26 mouse cellular contexts compared by ENCODE assay signal in genomic region chr6:84111106-84111505, GRCm38 (mm10).
DNase-seq lines count a peak whose midpoint lies in the region; ATAC-seq and TF ChIP-seq lines count a peak whose summit lies in the region.
"Had no signal": no experiment of that assay in that cellular context is flagged by ENCODE, and none has a peak within 500 bp of the region (broad histone marks: within the 10 kb centered on the region; RNA-seq: fewer than 3 reads in every experiment).

No protein-coding gene starts in this region.

- no peaks in the 10 kb centered on the region for H3K79me2 ChIP-seq in heart, adult 2 months (replicated peaks; ENCODE audit: control insufficient read depth, insufficient read depth, low read length)

- no peak for TF ChIP-seq CTCF in heart, adult 2 months (IDR thresholded peaks at IDR 0.05)
- TF ChIP-seq CTCF in midbrain, postnatal 0 days (IDR thresholded peaks at IDR 0.05): no peak

- no peaks in the 10 kb centered on the region for H3K27me3 ChIP-seq in heart, adult 2 months (ENCODE audit: control insufficient read depth, insufficient read depth, low read length)
- no peaks in the 10 kb centered on the region; the same call in 1 of the 2 replicates for H3K27me3 ChIP-seq in midbrain, embryonic 11.5 days (ENCODE audit: control insufficient read depth, insufficient read depth, low read length)
- no peaks in the 10 kb centered on the region for H3K27me3 ChIP-seq in midbrain, postnatal 0 days (ENCODE audit: insufficient read depth, low read length)
- H3K27me3 ChIP-seq in limb, embryonic 13.5 days: no peaks in the 10 kb centered on the region
- H3K27me3 ChIP-seq in forebrain, embryonic 10.5 days (ENCODE audit: poor library complexity, severe bottlenecking): peaks cover 21% of the 10 kb centered on the region

- no peak for ATAC-seq in midbrain, embryonic 11.5 days (ENCODE audit: low FRiP score)
- ATAC-seq in midbrain, postnatal 0 days (ENCODE audit: low FRiP score): no peak
- ATAC-seq in limb, embryonic 13.5 days (ENCODE audit: low FRiP score, low read depth): no peak
- no peak for ATAC-seq in erythroid progenitor cell, adult 5-6 weeks (replicated peaks; ENCODE audit: low FRiP score, poor library complexity, severe bottlenecking)
- ATAC-seq: activated CD4-positive, CD25-positive, alpha-beta regulatory T cell, adult 4 months; CD4-positive, CD25-positive, alpha-beta regulatory T cell, adult 4 months; forebrain, embryonic 13.5 days; hindbrain, embryonic 16.5 days; lung, postnatal 0 days; midbrain, embryonic 13.5 days had no signal

- no peak for TF ChIP-seq EP300 in heart, adult 2 months (IDR thresholded peaks at IDR 0.05; ENCODE audit: insufficient read depth, low read depth, low read length)

- H3K9me3 ChIP-seq in midbrain, embryonic 11.5 days (ENCODE audit: control insufficient read depth, low read length): no peaks in the 10 kb centered on the region
- no peaks in the 10 kb centered on the region for H3K9me3 ChIP-seq in midbrain, postnatal 0 days (ENCODE audit: low read length)
- no peaks in the 10 kb centered on the region for H3K9me3 ChIP-seq in limb, embryonic 13.5 days
- H3K9me3 ChIP-seq in forebrain, embryonic 10.5 days: no peaks in the 10 kb centered on the region
- H3K9me3 ChIP-seq: forebrain, embryonic 13.5 days; megakaryocyte, embryonic 14.5 days; midbrain, embryonic 13.5 days had no signal

- H3K27ac ChIP-seq in heart, adult 2 months: peak overlapping the region; percentile 16; the same call in 1 of the 2 replicates
- H3K27ac ChIP-seq in midbrain, embryonic 11.5 days (ENCODE audit: low read depth, low read length): no peak overlapping the region
- H3K27ac ChIP-seq in midbrain, postnatal 0 days (ENCODE audit: low read depth, low read length): no peak overlapping the region
- H3K27ac ChIP-seq in limb, embryonic 13.5 days: 0 out of 2 replicates have a peak overlapping the region, but pooled peaks have one; percentile 55
- no peak overlapping the region for H3K27ac ChIP-seq in forebrain, embryonic 10.5 days
- H3K27ac ChIP-seq: forebrain, embryonic 13.5 days; midbrain, embryonic 13.5 days had no signal

- intact Hi-C loops in heart, adult 2 months (cut with DNase I): no loop called here
- intact Hi-C loops in heart, postnatal 36 days (cut with DNase I): no loop called here

- no peaks in the 10 kb centered on the region for H3K36me3 ChIP-seq in heart, adult 2 months (ENCODE audit: control insufficient read depth, insufficient read depth, low read length)
- H3K36me3 ChIP-seq in midbrain, embryonic 11.5 days (ENCODE audit: control insufficient read depth, insufficient read depth, low read length): no peaks in the 10 kb centered on the region
- H3K36me3 ChIP-seq in midbrain, postnatal 0 days (ENCODE audit: insufficient read depth, low read length): no peaks in the 10 kb centered on the region
- H3K36me3 ChIP-seq in limb, embryonic 13.5 days: no peaks in the 10 kb centered on the region
- H3K36me3 ChIP-seq in forebrain, embryonic 10.5 days (replicated peaks): no peaks in the 10 kb centered on the region
- H3K36me3 ChIP-seq: midbrain, embryonic 13.5 days had no signal

- DNase-seq in heart, adult 2 months: no peak
- DNase-seq in heart, postnatal 36 days: no peak
- peak; percentile 64 for DNase-seq in midbrain, embryonic 11.5 days (ENCODE audit: low spot score, missing footprints)
- no peak for DNase-seq in midbrain, postnatal 0 days (ENCODE audit: low spot score)
- DNase-seq in forebrain, embryonic 10.5 days (ENCODE audit: extremely low spot score, low spot score): no peak
- DNase-seq: adrenal gland, adult 2 months; adrenal gland, postnatal 36 days; cerebellum, adult 8-10 months; cerebellum, postnatal 25 days; gastrocnemius, postnatal 36 days; heart, postnatal 14 days; left cerebral cortex, postnatal 4 days; lung, postnatal 4 days; thymus, adult 2 months; thymus, postnatal 36 days had no signal

- H3K9ac ChIP-seq in heart, adult 2 months (ENCODE audit: low read depth, low read length): no peak overlapping the region
- no peak overlapping the region for H3K9ac ChIP-seq in midbrain, embryonic 11.5 days (ENCODE audit: low read length)
- no peak overlapping the region for H3K9ac ChIP-seq in midbrain, postnatal 0 days (replicated peaks; ENCODE audit: low read length, poor library complexity, severe bottlenecking)
- no peak overlapping the region for H3K9ac ChIP-seq in limb, embryonic 13.5 days
- H3K9ac ChIP-seq: forebrain, embryonic 13.5 days; midbrain, embryonic 13.5 days had no signal

- no peak overlapping the region for H3K4me2 ChIP-seq in midbrain, embryonic 11.5 days
- no peak overlapping the region for H3K4me2 ChIP-seq in midbrain, postnatal 0 days (ENCODE audit: low read depth, low read length, poor library complexity, severe bottlenecking)
- H3K4me2 ChIP-seq in limb, embryonic 13.5 days (replicated peaks): no peak overlapping the region
- H3K4me2 ChIP-seq: forebrain, embryonic 13.5 days; liver, embryonic 11.5 days; midbrain, embryonic 13.5 days had no signal

- 58% methylated on average over 11 of the region's 11 CpGs for WGBS in heart, adult 2 months
- 92% methylated on average over 11 of the region's 11 CpGs for WGBS in midbrain, embryonic 11.5 days
- WGBS in midbrain, postnatal 0 days: 88% methylated on average over 11 of the region's 11 CpGs
- 78% methylated on average over 11 of the region's 11 CpGs for WGBS in limb, embryonic 13.5 days
- 92% methylated on average over 11 of the region's 11 CpGs for WGBS in forebrain, embryonic 10.5 days

- no peak overlapping the region for H3K4me3 ChIP-seq in heart, adult 2 months
- no peak overlapping the region for H3K4me3 ChIP-seq in midbrain, embryonic 11.5 days (ENCODE audit: low read depth, low read length)
- H3K4me3 ChIP-seq in midbrain, postnatal 0 days (ENCODE audit: low read depth, low read length): no peak overlapping the region
- no peak overlapping the region for H3K4me3 ChIP-seq in limb, embryonic 13.5 days
- no peak overlapping the region for H3K4me3 ChIP-seq in forebrain, embryonic 10.5 days
- H3K4me3 ChIP-seq: erythroblast, embryonic 14.5 days; forebrain, embryonic 13.5 days; megakaryocyte, embryonic 14.5 days; midbrain, embryonic 13.5 days had no signal

- no peak for TF ChIP-seq POLR2A in heart, adult 2 months (IDR thresholded peaks at IDR 0.05; ENCODE audit: insufficient read depth, low read depth, low read length)

- peaks cover 7% of the 10 kb centered on the region for H3K4me1 ChIP-seq in heart, adult 2 months (ENCODE audit: control insufficient read depth, insufficient read depth, low read length)
- H3K4me1 ChIP-seq in midbrain, embryonic 11.5 days (ENCODE audit: control insufficient read depth, insufficient read depth, low read length): peaks cover 2% of the 10 kb centered on the region
- H3K4me1 ChIP-seq in midbrain, postnatal 0 days (ENCODE audit: insufficient read depth, low read length): no peaks in the 10 kb centered on the region
- peaks cover 57% of the 10 kb centered on the region for H3K4me1 ChIP-seq in limb, embryonic 13.5 days
- peaks cover 14% of the 10 kb centered on the region for H3K4me1 ChIP-seq in forebrain, embryonic 10.5 days
- H3K4me1 ChIP-seq: megakaryocyte, embryonic 14.5 days had no signal

Comparison
In these comparisons a context has a peak if more than half of its experiments do, and no peak if none do; other contexts are left out.
1. H3K27ac ChIP-seq: peak in heart, adult 2 months (single experiment) and limb, embryonic 13.5 days (single experiment); none in midbrain, embryonic 11.5 days (single experiment), midbrain, postnatal 0 days (single experiment) and forebrain, embryonic 10.5 days (single experiment).